Mouse (Mus musculus): ENCODE results near the gene Gm21244.
"Not testable (repeated sequence)": the region's sequence is repeated elsewhere in the genome, so short reads cannot be mapped to it uniquely, and the experiment has no call there.

Gm21244 gene

DNA sequence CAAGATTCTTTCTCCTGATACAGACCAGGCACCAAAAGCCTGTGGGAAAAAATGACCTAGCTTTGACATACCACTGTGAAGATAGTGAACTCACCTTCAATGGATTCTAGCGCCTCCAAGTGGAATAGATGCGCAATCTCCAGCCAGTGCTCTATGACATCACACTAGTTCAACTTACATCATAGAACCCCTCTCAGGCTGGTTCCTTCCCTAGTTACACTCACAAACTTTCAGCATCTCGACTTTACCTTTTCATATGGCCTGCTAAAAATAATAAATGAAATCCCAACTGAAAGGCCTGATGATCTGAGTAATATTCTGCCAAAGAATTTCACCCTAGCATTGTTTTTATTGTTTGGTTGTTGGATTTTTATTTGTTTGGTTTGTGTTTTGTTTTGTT lies at the start of gene Gm21244:
Gene Gm21244, minus strand, starts transcription at position 101 of the 400 bp plus-strand sequence.
- DNase-seq, result not testable (repeated sequence)

Data from heart, adult 11 months (tissue).